Mouse (Mus musculus) spleen, adult 2 months (tissue): Measurements from ENCODE around the gene Tamm41.

Experiments used
- CTCF ChIP-seq: fragments of 200-500 bp; IDR thresholded peaks from 2 replicates; pipeline ENCODE4 v1.5.1; 2011; ENCODE audit warnings: mild to moderate bottlenecking, inconsistent platforms; ENCODE audit not compliant: insufficient read depth, insufficient read length, insufficient replicate concordance; ENCODE audit errors: extremely low read depth
- POLR2A ChIP-seq: fragments of 200-500 bp; IDR thresholded peaks from 2 replicates; pipeline ENCODE4 v1.6.1; 2011; ENCODE audit warnings: low read depth, low read length, inconsistent platforms

GRCm38 (mm10) chr6:114959012-114959398 lies 78.7 kb downstream of the Tamm41 start:
- no peak for TF ChIP-seq CTCF
- no peak for TF ChIP-seq POLR2A
